Mouse (Mus musculus) E14TG2a.4 (cell line): ENCODE results near the gene Rap1b.

ENCODE experiments used
- H3K27me3 ChIP-seq: 2 replicates; pipeline ENCODE4 v1.6.1; 2014; ENCODE audit warnings: low read length, control low read depth; ENCODE audit not compliant: insufficient read depth
- H3K36me3 ChIP-seq: 2 replicates; pipeline ENCODE4 v1.6.1; 2014; ENCODE audit warnings: low read length, control low read depth; ENCODE audit not compliant: insufficient read depth
- H3K4me1 ChIP-seq: replicated peaks from 2 replicates; pipeline ENCODE4 v1.6.1; 2014; ENCODE audit warnings: low read depth, low read length, control low read depth
- H3K4me3 ChIP-seq: replicated peaks from 2 replicates; pipeline ENCODE4 v1.5.1; 2014; ENCODE audit warnings: mild to moderate bottlenecking, low read length
- H3K9me3 ChIP-seq: 2 replicates; pipeline ENCODE4 v1.6.1; 2014; ENCODE audit warnings: low read length, control low read depth
- CTCF ChIP-seq: conservative IDR thresholded peaks from 2 replicates; pipeline ENCODE4 v1.5.1; 2014; ENCODE audit warnings: low read length
- NANOG ChIP-seq: IDR thresholded peaks from 2 replicates; pipeline ENCODE4 v1.6.1; 2014; ENCODE audit warnings: borderline replicate concordance, low read length, mixed read lengths
- POU5F1 ChIP-seq: IDR thresholded peaks from 2 replicates; pipeline ENCODE4 v1.6.1; 2014; ENCODE audit warnings: low read length, borderline replicate concordance

Gene Rap1b

GRCm38 (mm10) chr10:117883438-117883837, 37.6 kb upstream of the Rap1b start:
- peaks cover 13% of the 10 kb centered on the region for H3K4me1 ChIP-seq
- H3K36me3 ChIP-seq, result no peaks in the 10 kb centered on the region
- H3K4me3 ChIP-seq, result no peak overlapping the region
- no peaks in the 10 kb centered on the region for H3K27me3 ChIP-seq
- TF ChIP-seq POU5F1 (no peak), NANOG (no peak), CTCF (no peak)
- H3K9me3 ChIP-seq, result no peaks in the 10 kb centered on the region

GRCm38 (mm10) chr10:117878628-117879027, 32.8 kb upstream of the Rap1b start:
- Histone ChIP-seq H3K27me3 (no peaks in the 10 kb centered on the region), H3K9me3 (no peaks in the 10 kb centered on the region), H3K4me1 (peaks cover 14% of the 10 kb centered on the region), H3K4me3 (no peak overlapping the region), H3K36me3 (no peaks in the 10 kb centered on the region)
- TF ChIP-seq NANOG (no peak), CTCF (no peak), POU5F1 (no peak)

GRCm38 (mm10) chr10:117876801-117877200, 31.0 kb upstream of the Rap1b start:
- H3K4me3 ChIP-seq, result no peak overlapping the region
- no peaks in the 10 kb centered on the region for H3K9me3 ChIP-seq
- TF ChIP-seq POU5F1 (no peak), CTCF (no peak), NANOG (no peak)
- peaks cover 19% of the 10 kb centered on the region for H3K4me1 ChIP-seq
- no peaks in the 10 kb centered on the region for H3K36me3 ChIP-seq
- H3K27me3 ChIP-seq, result no peaks in the 10 kb centered on the region

- Histone ChIP-seq H3K4me3 (no peak overlapping the region), H3K4me1 (peaks cover 19% of the 10 kb centered on the region), H3K27me3 (no peaks in the 10 kb centered on the region), H3K36me3 (no peaks in the 10 kb centered on the region), H3K9me3 (no peaks in the 10 kb centered on the region)
- TF ChIP-seq POU5F1 (no peak), CTCF (no peak), NANOG (no peak)
Observed at GRCm38 (mm10) chr10:117876400-117876799, 30.6 kb upstream of the Rap1b start.

GRCm38 (mm10) chr10:117874936-117875335, 29.1 kb upstream of the Rap1b start:
- Histone ChIP-seq H3K4me3 (no peak overlapping the region), H3K9me3 (no peaks in the 10 kb centered on the region), H3K27me3 (no peaks in the 10 kb centered on the region), H3K4me1 (peaks cover 19% of the 10 kb centered on the region), H3K36me3 (no peaks in the 10 kb centered on the region)
- TF ChIP-seq CTCF, result no peak
- no peak for TF ChIP-seq NANOG
- no peak for TF ChIP-seq POU5F1

GRCm38 (mm10) chr10:117873952-117874351, 28.1 kb upstream of the Rap1b start:
- H3K4me1 ChIP-seq, result peaks cover 19% of the 10 kb centered on the region
- H3K9me3 ChIP-seq, result no peaks in the 10 kb centered on the region
- no peaks in the 10 kb centered on the region for H3K36me3 ChIP-seq
- no peak for TF ChIP-seq NANOG
- no peak overlapping the region for H3K4me3 ChIP-seq
- H3K27me3 ChIP-seq, result no peaks in the 10 kb centered on the region

GRCm38 (mm10) chr10:117872468-117872867, 26.6 kb upstream of the Rap1b start:
- Histone ChIP-seq H3K36me3 (no peaks in the 10 kb centered on the region), H3K4me3 (no peak overlapping the region), H3K4me1 (peaks cover 14% of the 10 kb centered on the region), H3K27me3 (no peaks in the 10 kb centered on the region), H3K9me3 (no peaks in the 10 kb centered on the region)
- TF ChIP-seq CTCF, result no peak
- no peak for TF ChIP-seq NANOG
- TF ChIP-seq POU5F1, result no peak

- Histone ChIP-seq H3K36me3 (no peaks in the 10 kb centered on the region), H3K4me3 (no peak overlapping the region), H3K9me3 (no peaks in the 10 kb centered on the region), H3K27me3 (no peaks in the 10 kb centered on the region), H3K4me1 (peaks cover 24% of the 10 kb centered on the region)
- no peak for TF ChIP-seq NANOG
- TF ChIP-seq CTCF, result no peak
- no peak for TF ChIP-seq POU5F1
Observed at GRCm38 (mm10) chr10:117867301-117867700, 21.5 kb upstream of the Rap1b start.

GRCm38 (mm10) chr10:117866641-117867040, 20.8 kb upstream of the Rap1b start:
- Histone ChIP-seq H3K4me3 (no peak overlapping the region), H3K4me1 (peaks cover 27% of the 10 kb centered on the region), H3K36me3 (no peaks in the 10 kb centered on the region), H3K27me3 (no peaks in the 10 kb centered on the region), H3K9me3 (no peaks in the 10 kb centered on the region)
- no peak for TF ChIP-seq POU5F1
- TF ChIP-seq NANOG, result no peak
- TF ChIP-seq CTCF, result no peak

- no peaks in the 10 kb centered on the region; the same call in 1 of the 2 replicates for H3K27me3 ChIP-seq
Observed at GRCm38 (mm10) chr10:117864695-117865094, 18.9 kb upstream of the Rap1b start.

More at GRCm38 (mm10) chr10:117864695-117865094, 18.9 kb upstream of the Rap1b start:
- Histone ChIP-seq H3K4me3 (no peak overlapping the region), H3K4me1 (peaks cover 45% of the 10 kb centered on the region), H3K36me3 (no peaks in the 10 kb centered on the region), H3K9me3 (no peaks in the 10 kb centered on the region)
- TF ChIP-seq POU5F1 (no peak), CTCF (no peak), NANOG (no peak)
